Mouse (Mus musculus) bone marrow, adult 2 months (tissue): ENCODE data around the gene Arl3.

ENCODE experiments used
- CTCF ChIP-seq: fragments of 200-500 bp; IDR thresholded peaks from 2 replicates; pipeline ENCODE4 v1.5.1; 2011; ENCODE audit warnings: low read length, control low read depth; ENCODE audit not compliant: control insufficient read depth, insufficient read depth
- POLR2A ChIP-seq: fragments of 200-500 bp; IDR thresholded peaks from 2 replicates; pipeline ENCODE4 v1.6.1; 2011; ENCODE audit warnings: low read depth, mild to moderate bottlenecking, control low read depth, low read length, borderline replicate concordance; ENCODE audit not compliant: control insufficient read depth

GRCm38 (mm10) chr19:46481352-46481751, 91.6 kb downstream of the Arl3 start:
- TF ChIP-seq POLR2A (no peak), CTCF (no peak)
